ENCODE assay signal across 8 mouse cellular contexts in genomic region chr13:22039951-22040463, GRCm38 (mm10). TPM values are rescaled to one million over a fixed set of nuclear protein-coding genes. Genes with fewer than 3 reads are reported as not detected.
DNase-seq lines count a peak whose midpoint lies in the region; ATAC-seq and TF ChIP-seq lines count a peak whose summit lies in the region.

No protein-coding gene starts in this region.

- H3K36me3 ChIP-seq in lung, postnatal 0 days (ENCODE audit: insufficient read depth, low read length): no peaks in the 10 kb centered on the region
- no peaks in the 10 kb centered on the region for H3K36me3 ChIP-seq in forebrain, embryonic 10.5 days (replicated peaks)
- no peaks in the 10 kb centered on the region for H3K36me3 ChIP-seq in limb, embryonic 13.5 days
- H3K36me3 ChIP-seq in neural tube, embryonic 15.5 days: no peaks in the 10 kb centered on the region

- H3K4me3 ChIP-seq in lung, postnatal 0 days (ENCODE audit: low read depth, low read length): no peak overlapping the region; the same call in 1 of the 2 replicates
- H3K4me3 ChIP-seq in forebrain, embryonic 10.5 days: peak overlapping the region; percentile 60
- H3K4me3 ChIP-seq in limb, embryonic 13.5 days: peak overlapping the region; percentile 51
- no peak overlapping the region; the same call in 1 of the 2 replicates for H3K4me3 ChIP-seq in neural tube, embryonic 15.5 days (replicated peaks)

- no peaks in the 10 kb centered on the region for H3K27me3 ChIP-seq in lung, postnatal 0 days (replicated peaks; ENCODE audit: insufficient read depth, low read length)
- no peaks in the 10 kb centered on the region for H3K27me3 ChIP-seq in forebrain, embryonic 10.5 days (ENCODE audit: poor library complexity, severe bottlenecking)
- no peaks in the 10 kb centered on the region for H3K27me3 ChIP-seq in limb, embryonic 13.5 days
- H3K27me3 ChIP-seq in neural tube, embryonic 15.5 days (replicated peaks): no peaks in the 10 kb centered on the region

- no peak for ATAC-seq in lung, postnatal 0 days
- ATAC-seq in limb, embryonic 13.5 days (ENCODE audit: low FRiP score, low read depth): no peak
- ATAC-seq in neural tube, embryonic 15.5 days (ENCODE audit: low FRiP score): no peak

- H3K9me3 ChIP-seq in lung, postnatal 0 days (ENCODE audit: low read length): no peaks in the 10 kb centered on the region
- no peaks in the 10 kb centered on the region for H3K9me3 ChIP-seq in forebrain, embryonic 10.5 days
- H3K9me3 ChIP-seq in limb, embryonic 13.5 days: no peaks in the 10 kb centered on the region
- no peaks in the 10 kb centered on the region for H3K9me3 ChIP-seq in neural tube, embryonic 15.5 days (replicated peaks)

- 0% methylated on average over 2 of the region's 2 CpGs for WGBS in lung, postnatal 0 days
- 8% methylated on average over 2 of the region's 2 CpGs for WGBS in forebrain, embryonic 10.5 days
- 7% methylated on average over 2 of the region's 2 CpGs for WGBS in limb, embryonic 13.5 days
- WGBS in neural tube, embryonic 15.5 days: 11% methylated on average over 2 of the region's 2 CpGs

- no peak for TF ChIP-seq EP300 in lung, postnatal 0 days (IDR thresholded peaks at IDR 0.05)

- no peak for TF ChIP-seq CTCF in lung, postnatal 0 days (IDR thresholded peaks at IDR 0.05)

- DNase-seq in lung, postnatal 0 days (ENCODE audit: low spot score): no peak
- no peak for DNase-seq in lung, postnatal 10 days
- DNase-seq in forebrain, embryonic 10.5 days (ENCODE audit: extremely low spot score, low spot score): no peak
- no peak for DNase-seq in ovary, postnatal 36 days (ENCODE audit: low spot score)
- DNase-seq in thymus, postnatal 4 days: no peak
- no peak for DNase-seq in embryo, embryonic 11 days

- H3K4me2 ChIP-seq in lung, postnatal 0 days (replicated peaks; ENCODE audit: low read depth, low read length): peak overlapping the region; percentile 56; the same call in 1 of the 2 replicates
- peak overlapping the region; percentile 88 for H3K4me2 ChIP-seq in limb, embryonic 13.5 days (replicated peaks)
- H3K4me2 ChIP-seq in neural tube, embryonic 15.5 days: peak overlapping the region; percentile 78

- H3K27ac ChIP-seq in lung, postnatal 0 days (ENCODE audit: low read length): no peak overlapping the region
- peak overlapping the region; percentile 96 for H3K27ac ChIP-seq in forebrain, embryonic 10.5 days
- H3K27ac ChIP-seq in limb, embryonic 13.5 days: peak overlapping the region; percentile 96
- H3K27ac ChIP-seq in neural tube, embryonic 15.5 days (replicated peaks): no peak overlapping the region

- H3K9ac ChIP-seq in lung, postnatal 0 days (replicated peaks; ENCODE audit: low read depth): no peak overlapping the region
- peak overlapping the region; percentile 76 for H3K9ac ChIP-seq in limb, embryonic 13.5 days
- no peak overlapping the region for H3K9ac ChIP-seq in neural tube, embryonic 15.5 days (replicated peaks)

- H3K4me1 ChIP-seq in lung, postnatal 0 days (ENCODE audit: insufficient read depth, low read depth, low read length): peaks cover 8% of the 10 kb centered on the region; the same call in 1 of the 2 replicates
- H3K4me1 ChIP-seq in forebrain, embryonic 10.5 days: peaks cover 50% of the 10 kb centered on the region
- peaks cover 36% of the 10 kb centered on the region for H3K4me1 ChIP-seq in limb, embryonic 13.5 days
- peaks cover 32% of the 10 kb centered on the region for H3K4me1 ChIP-seq in neural tube, embryonic 15.5 days

RNA-seq across cellular contexts. Expression of gene Hist1h4i, which starts 1.2 kb away (rescaled TPM):
- 4.1 and 4.6 TPM in 2 replicates for polyA plus RNA-seq in lung, postnatal 0 days (2015; fragmentation: Nextera tagmentation; extraction: Ambion mirVana)
- 53.1 and 58.6 TPM in 2 replicates for polyA plus RNA-seq in forebrain, embryonic 10.5 days (2016; fragmentation: Nextera tagmentation; extraction: Ambion mirVana)
- polyA plus RNA-seq in limb, embryonic 13.5 days (2015; fragmentation: Nextera tagmentation; extraction: Ambion mirVana): 25.3 and 27.8 TPM in 2 replicates
- polyA plus RNA-seq in neural tube, embryonic 15.5 days (2015; fragmentation: Nextera tagmentation; extraction: Ambion mirVana): 4.8 and 8.5 TPM in 2 replicates

RNA-seq across cellular contexts. Expression of gene Hist1h2ag, which starts 2.7 kb away (rescaled TPM):
- polyA plus RNA-seq in lung, postnatal 0 days (2015; fragmentation: Nextera tagmentation; extraction: Ambion mirVana): 2.7 TPM in 1 of 2 replicates, not detected in the other
- polyA plus RNA-seq in forebrain, embryonic 10.5 days (2016; fragmentation: Nextera tagmentation; extraction: Ambion mirVana): 54.9 and 55.0 TPM in 2 replicates
- 75.9 and 76.5 TPM in 2 replicates for polyA plus RNA-seq in limb, embryonic 13.5 days (2015; fragmentation: Nextera tagmentation; extraction: Ambion mirVana)
- polyA plus RNA-seq in neural tube, embryonic 15.5 days (2015; fragmentation: Nextera tagmentation; extraction: Ambion mirVana): 3.0 and 13.9 TPM in 2 replicates

RNA-seq across cellular contexts. Expression of gene Hist1h2bj, which starts 3.0 kb away (rescaled TPM):
- 1.0 and 1.5 TPM in 2 replicates for polyA plus RNA-seq in lung, postnatal 0 days (2015; fragmentation: Nextera tagmentation; extraction: Ambion mirVana)
- polyA plus RNA-seq in forebrain, embryonic 10.5 days (2016; fragmentation: Nextera tagmentation; extraction: Ambion mirVana): 11.7 and 14.9 TPM in 2 replicates
- 17.9 TPM in 2 replicates for polyA plus RNA-seq in limb, embryonic 13.5 days (2015; fragmentation: Nextera tagmentation; extraction: Ambion mirVana)
- 2.0 and 7.2 TPM in 2 replicates for polyA plus RNA-seq in neural tube, embryonic 15.5 days (2015; fragmentation: Nextera tagmentation; extraction: Ambion mirVana)

RNA-seq across cellular contexts. Expression of gene Hist1h2bk, which starts 4.3 kb away (rescaled TPM):
- polyA plus RNA-seq in lung, postnatal 0 days (2015; fragmentation: Nextera tagmentation; extraction: Ambion mirVana): 0.45 and 0.81 TPM in 2 replicates
- polyA plus RNA-seq in forebrain, embryonic 10.5 days (2016; fragmentation: Nextera tagmentation; extraction: Ambion mirVana): 6.4 and 7.7 TPM in 2 replicates
- polyA plus RNA-seq in limb, embryonic 13.5 days (2015; fragmentation: Nextera tagmentation; extraction: Ambion mirVana): 14.4 and 16.2 TPM in 2 replicates
- polyA plus RNA-seq in neural tube, embryonic 15.5 days (2015; fragmentation: Nextera tagmentation; extraction: Ambion mirVana): 0.97 and 2.2 TPM in 2 replicates

RNA-seq across cellular contexts. Expression of gene Hist1h2ah, which starts 4.6 kb away (rescaled TPM):
- polyA plus RNA-seq in lung, postnatal 0 days (2015; fragmentation: Nextera tagmentation; extraction: Ambion mirVana): 4.2 and 5.2 TPM in 2 replicates
- polyA plus RNA-seq in forebrain, embryonic 10.5 days (2016; fragmentation: Nextera tagmentation; extraction: Ambion mirVana): 12.1 and 14.3 TPM in 2 replicates
- 8.8 and 11.8 TPM in 2 replicates for polyA plus RNA-seq in limb, embryonic 13.5 days (2015; fragmentation: Nextera tagmentation; extraction: Ambion mirVana)
- polyA plus RNA-seq in neural tube, embryonic 15.5 days (2015; fragmentation: Nextera tagmentation; extraction: Ambion mirVana): 4.5 TPM in 1 of 2 replicates, not detected in the other

Comparison
In these comparisons a context has a peak if more than half of its experiments do, and no peak if none do; other contexts are left out.
1. H3K27ac ChIP-seq: peak in forebrain, embryonic 10.5 days (single experiment) and limb, embryonic 13.5 days (single experiment); none in lung, postnatal 0 days (single experiment) and neural tube, embryonic 15.5 days (single experiment).
2. H3K4me3 ChIP-seq: peak in forebrain, embryonic 10.5 days (single experiment) and limb, embryonic 13.5 days (single experiment); none in lung, postnatal 0 days (single experiment) and neural tube, embryonic 15.5 days (single experiment).
3. Peak in every context shown above with its lines, with median percentiles within 50 percentile points of each other: H3K4me2 ChIP-seq.